Mouse (Mus musculus) liver, postnatal 0 days (tissue): Measurements from ENCODE around the gene Mapk11. TPM values are rescaled to one million over a fixed set of nuclear protein-coding genes. Genes with fewer than 3 reads are reported as not detected.

Experiments
- ATAC-seq: fragments of 200-750 bp; cut with Nextera tagmentation; 2 replicates; pipeline ENCODE4 v1.8.0; 2017; ENCODE audit warnings: mild to moderate bottlenecking, moderate library complexity
- DNase-seq: peaks from one replicate; pipeline ENCODE4 v3.0.0-alpha.2; 2016
- H3K27ac ChIP-seq: fragments of 300-500 bp; sonication (generic); 2 replicates; pipeline ENCODE4 v1.5.1; 2014; ENCODE audit warnings: antibody characterized with exemption, moderate library complexity, mild to moderate bottlenecking, low read depth
- H3K27me3 ChIP-seq: fragments of 300-500 bp; sonication (generic); 2 replicates; pipeline ENCODE4 v1.6.1; 2014; ENCODE audit warnings: low read length, control low read depth, mixed read lengths; ENCODE audit not compliant: insufficient read depth
- H3K36me3 ChIP-seq: fragments of 300-500 bp; sonication (generic); replicated peaks from 2 replicates; pipeline ENCODE4 v1.6.1; 2014; ENCODE audit warnings: mild to moderate bottlenecking, control low read depth, low read length, moderate library complexity, mixed read lengths; ENCODE audit not compliant: insufficient read depth
- H3K4me1 ChIP-seq: fragments of 300-500 bp; sonication (generic); 2 replicates; pipeline ENCODE4 v1.6.1; 2014; ENCODE audit warnings: antibody characterized with exemption, mild to moderate bottlenecking, control low read depth; ENCODE audit not compliant: insufficient read depth
- H3K4me2 ChIP-seq: fragments of 300-500 bp; sonication (generic); 2 replicates; pipeline ENCODE4 v1.6.1; 2014; ENCODE audit warnings: low read depth, mild to moderate bottlenecking, low read length, moderate library complexity, mixed read lengths
- H3K4me3 ChIP-seq: fragments of 300-500 bp; sonication (generic); 2 replicates; pipeline ENCODE4 v1.5.1; 2014; ENCODE audit warnings: low read depth, low read length
- H3K9ac ChIP-seq: fragments of 300-500 bp; sonication (generic); replicated peaks from 2 replicates; pipeline ENCODE4 v1.6.1; 2014; ENCODE audit warnings: mild to moderate bottlenecking, moderate library complexity
- H3K9me3 ChIP-seq: fragments of 300-500 bp; sonication (generic); 2 replicates; pipeline ENCODE4 v1.6.1; 2016; ENCODE audit warnings: mild to moderate bottlenecking, control low read depth, low read length, mixed read lengths
- CTCF ChIP-seq: sonication (generic); IDR thresholded peaks from 2 replicates; pipeline ENCODE4 v1.5.1; 2016; ENCODE audit warnings: antibody characterized with exemption, low read depth
- EP300 ChIP-seq: IDR thresholded peaks from 2 replicates; pipeline ENCODE4 v1.6.1; 2016; ENCODE audit warnings: antibody characterized with exemption, low read depth, mild to moderate bottlenecking
- WGBS: fragments of 180-500 bp; shearing (Covaris S2); extraction: QIAGEN DNeasy Blood & Tissue Kit; methylation state at CpG from one replicate; pipeline ENCODE4 v1.1.7; 2014; ENCODE audit not compliant: insufficient replicate concordance; 5-methylcytosine and 5-hydroxymethylcytosine counted together
- polyA plus RNA-seq: library from polyadenylated mRNA; unstranded; fragments of >200 nt; fragmentation: Nextera tagmentation; extraction: Ambion mirVana; gene quantifications from 2 replicates; pipeline ENCODE4 v1.2.1, GENCODE M21; 2015

Gene Mapk11
- 0.66 and 0.81 TPM in 2 replicates for polyA plus RNA-seq

GRCm38 (mm10) chr15:89149271-89150040 lies at the start of gene Mapk11:
Gene Mapk11, minus strand, starts transcription at chr15:89149628.
- peak; percentile 46 for DNase-seq
- 0 out of 2 replicates have a peak within 1 kb of the TSS, but pooled peaks have one; percentile 22 for H3K27ac ChIP-seq
- no peaks in the 10 kb centered on the region for H3K9me3 ChIP-seq
- H3K4me1 ChIP-seq: peaks cover 10% of the 10 kb centered on the region
- H3K9ac ChIP-seq: peak within 1 kb of the TSS; percentile 62
- TF ChIP-seq CTCF (no peak), EP300 (no peak)
- H3K36me3 ChIP-seq: peaks cover 7% of the 10 kb centered on the region; the same call in 1 of the 2 replicates
- H3K27me3 ChIP-seq: peaks cover 56% of the 10 kb centered on the region
- 1% methylated on average over 42 of the region's 61 CpGs for WGBS
- peak within 1 kb of the TSS; percentile 61 for H3K4me3 ChIP-seq
- peak; percentile 39; the same call in 1 of the 2 replicates for ATAC-seq
- peak within 1 kb of the TSS; percentile 86 for H3K4me2 ChIP-seq

GRCm38 (mm10) chr15:89197056-89197455 lies 47.6 kb upstream of the Mapk11 start:
- Histone ChIP-seq H3K4me3 (peak overlapping the region; percentile 96), H3K27ac (peak overlapping the region; percentile 99), H3K4me2 (peak overlapping the region; percentile 95), H3K9me3 (no peaks in the 10 kb centered on the region), H3K9ac (peak overlapping the region; percentile 98), H3K36me3 (no peaks in the 10 kb centered on the region), H3K27me3 (no peaks in the 10 kb centered on the region), H3K4me1 (peaks cover 18% of the 10 kb centered on the region)
- WGBS: 72% methylated on average over 15 of the region's 15 CpGs
- DNase-seq (peak; percentile 14), ATAC-seq (no peak)
- TF ChIP-seq EP300 (no peak), CTCF (no peak)

GRCm38 (mm10) chr15:89196313-89196706 lies 46.9 kb upstream of the Mapk11 start, which contains the start of gene Dennd6b:
Gene Dennd6b, minus strand, starts transcription at chr15:89196496.
- WGBS: 0% methylated on average over 33 of the region's 38 CpGs
- peak; percentile 97 for DNase-seq
- peak within 1 kb of the TSS; percentile 99 for H3K27ac ChIP-seq
- H3K4me1 ChIP-seq: peaks cover 18% of the 10 kb centered on the region
- H3K4me2 ChIP-seq: peak within 1 kb of the TSS; percentile 95
- peak within 1 kb of the TSS; percentile 96 for H3K4me3 ChIP-seq
- H3K9ac ChIP-seq: peak within 1 kb of the TSS; percentile 98
- no peaks in the 10 kb centered on the region for H3K9me3 ChIP-seq
- TF ChIP-seq EP300 (peak; percentile 38; the same call in 1 of the 2 replicates), CTCF (peak; percentile 97)
- no peaks in the 10 kb centered on the region for H3K36me3 ChIP-seq
- no peaks in the 10 kb centered on the region for H3K27me3 ChIP-seq
- ATAC-seq: peak; percentile 98

GRCm38 (mm10) chr15:89195690-89196312 lies 46.4 kb upstream of the Mapk11 start:
- Histone ChIP-seq H3K4me2 (peak overlapping the region; percentile 95), H3K27me3 (no peaks in the 10 kb centered on the region), H3K9ac (peak overlapping the region; percentile 98), H3K4me3 (peak overlapping the region; percentile 96), H3K27ac (peak overlapping the region; percentile 99), H3K9me3 (no peaks in the 10 kb centered on the region), H3K36me3 (no peaks in the 10 kb centered on the region), H3K4me1 (peaks cover 18% of the 10 kb centered on the region)
- ATAC-seq (peak; percentile 92), DNase-seq (peak; percentile 92)
- WGBS: under 1% methylated on average over 23 of the region's 25 CpGs
- no peak for TF ChIP-seq CTCF
- TF ChIP-seq EP300: no peak

GRCm38 (mm10) chr15:89195261-89195681 lies 45.8 kb upstream of the Mapk11 start:
- H3K9ac ChIP-seq: peak overlapping the region; percentile 98
- TF ChIP-seq EP300 (no peak), CTCF (no peak)
- no peaks in the 10 kb centered on the region for H3K27me3 ChIP-seq
- ATAC-seq (no peak), DNase-seq (peak; percentile 39)
- H3K4me3 ChIP-seq: peak overlapping the region; percentile 96
- peak overlapping the region; percentile 95 for H3K4me2 ChIP-seq
- H3K9me3 ChIP-seq: no peaks in the 10 kb centered on the region
- H3K4me1 ChIP-seq: peaks cover 18% of the 10 kb centered on the region
- no peaks in the 10 kb centered on the region for H3K36me3 ChIP-seq
- H3K27ac ChIP-seq: peak overlapping the region; percentile 99
- WGBS: 32% methylated on average over 6 of the region's 6 CpGs

- Histone ChIP-seq H3K4me2 (no peak overlapping the region), H3K27ac (no peak overlapping the region), H3K4me1 (peaks cover 15% of the 10 kb centered on the region), H3K27me3 (peaks cover 17% of the 10 kb centered on the region), H3K9ac (no peak overlapping the region), H3K4me3 (no peak overlapping the region), H3K9me3 (no peaks in the 10 kb centered on the region), H3K36me3 (no peaks in the 10 kb centered on the region)
- TF ChIP-seq EP300: no peak
- no peak for TF ChIP-seq CTCF
- 82% methylated on average over 5 of the region's 5 CpGs for WGBS
- DNase-seq (no peak), ATAC-seq (no peak)
These were observed 35.5 kb upstream of the Mapk11 start for GRCm38 (mm10) chr15:89184937-89185227.
